Mouse (Mus musculus) telencephalon, adult 2 months (tissue): ENCODE data around the gene Atxn7.
A peak's percentile ranks its signal among the peaks of the same experiment; 100 is the strongest.

Experiments
- DNase-seq: peaks from one replicate; pipeline ENCODE4 v3.0.0-alpha.2; 2011; ENCODE audit warnings: low read depth, low spot score

Atxn7 gene

GRCm38 (mm10) chr14:14120230-14121096 is 159.2 kb downstream of the Atxn7 start, which contains the start of gene Psmd6:
Psmd6 (minus strand) TSS chr14:14120984.
- peak; percentile 78 for DNase-seq
